Mouse (Mus musculus): ENCODE results near the gene S1pr2. TPM values are rescaled to one million over a fixed set of nuclear protein-coding genes. Genes with fewer than 3 reads are reported as not detected.

S1pr2 gene
- polyA plus RNA-seq, 1 experiment from 2014 or later = 53.0 TPM

GRCm38 (mm10) chr9:20997065-20997464, 20.5 kb upstream of the S1pr2 start:
- no peak overlapping the region for H3K9ac ChIP-seq
- no peak overlapping the region for H3K4me2 ChIP-seq (replicated peaks)
- H3K4me3 ChIP-seq = no peak overlapping the region
- 82% methylated on average over 8 of the region's 8 CpGs for WGBS
- no peaks in the 10 kb centered on the region for H3K9me3 ChIP-seq
- no peaks in the 10 kb centered on the region for H3K4me1 ChIP-seq
- no peak for ATAC-seq (ENCODE audit: insufficient number of reproducible peaks, insufficient read depth, low FRiP score, low TSS enrichment)
- no peaks in the 10 kb centered on the region for H3K27me3 ChIP-seq
- no peak overlapping the region for H3K27ac ChIP-seq
- H3K36me3 ChIP-seq = no peaks in the 10 kb centered on the region

DNA sequence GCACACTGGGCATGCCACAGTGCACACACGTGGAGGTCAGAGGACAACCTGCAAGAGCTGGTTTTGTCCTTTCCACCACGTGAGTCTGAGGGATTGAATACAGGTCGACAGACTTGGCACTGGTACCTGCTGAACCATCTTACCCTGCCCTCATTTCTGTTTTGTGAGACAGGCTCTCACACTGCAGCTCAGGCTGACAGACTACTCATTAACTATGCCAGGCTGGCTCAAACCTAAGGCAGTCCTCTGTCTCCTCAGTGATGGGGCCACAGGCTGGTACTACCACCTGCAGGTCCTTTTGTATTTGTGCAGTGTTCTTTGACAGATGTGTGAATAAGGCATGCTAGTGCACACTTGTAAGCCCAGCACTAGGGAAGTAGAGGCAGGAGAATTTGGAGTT, 18.5 kb upstream of the S1pr2 start:
- ATAC-seq (ENCODE audit: insufficient number of reproducible peaks, insufficient read depth, low FRiP score, low TSS enrichment) = no peak
- no peak overlapping the region for H3K4me3 ChIP-seq
- H3K4me2 ChIP-seq (replicated peaks) = no peak overlapping the region
- H3K27me3 ChIP-seq = no peaks in the 10 kb centered on the region
- peaks cover 5% of the 10 kb centered on the region; the same call in 1 of the 2 replicates for H3K4me1 ChIP-seq
- H3K9ac ChIP-seq = no peak overlapping the region
- no peaks in the 10 kb centered on the region for H3K9me3 ChIP-seq
- 88% methylated on average over 3 of the region's 3 CpGs for WGBS
- no peaks in the 10 kb centered on the region for H3K36me3 ChIP-seq
- H3K27ac ChIP-seq = no peak overlapping the region

GRCm38 (mm10) chr9:20993165-20993898, 16.8 kb upstream of the S1pr2 start:
- Histone ChIP-seq H3K9me3 (no peaks in the 10 kb centered on the region), H3K27me3 (0 out of 2 replicates have a peak, but pooled peaks cover under 1% of the 10 kb centered on the region), H3K27ac (no peak overlapping the region), H3K36me3 (no peaks in the 10 kb centered on the region), H3K4me2 (replicated peaks) (no peak overlapping the region), H3K4me1 (peaks cover 7% of the 10 kb centered on the region; the same call in 1 of the 2 replicates), H3K4me3 (no peak overlapping the region), H3K9ac (no peak overlapping the region)
- ATAC-seq (ENCODE audit: insufficient number of reproducible peaks, insufficient read depth, low FRiP score, low TSS enrichment) = no peak
- 52% methylated on average over 5 of the region's 5 CpGs for WGBS

DNA sequence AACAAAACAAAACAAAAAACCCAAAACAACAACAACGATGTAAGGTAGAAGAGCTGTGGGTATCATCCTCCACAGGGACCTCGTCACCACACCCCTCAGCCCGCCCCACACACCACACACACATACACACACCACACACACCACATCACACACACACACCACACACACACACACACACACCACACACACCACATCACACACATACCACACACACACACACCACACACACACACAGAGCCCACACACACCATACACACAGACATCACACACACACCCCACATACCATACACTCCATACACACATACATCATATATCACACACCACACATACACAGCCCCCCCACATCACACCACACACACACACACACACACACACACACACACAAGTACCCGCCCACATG, 15.0 kb upstream of the S1pr2 start:
- H3K4me3 ChIP-seq = no peak overlapping the region
- no peaks in the 10 kb centered on the region for H3K9me3 ChIP-seq
- H3K27me3 ChIP-seq = 0 out of 2 replicates have a peak, but pooled peaks cover 4% of the 10 kb centered on the region
- no peak overlapping the region for H3K4me2 ChIP-seq (replicated peaks)
- ATAC-seq (ENCODE audit: insufficient number of reproducible peaks, insufficient read depth, low FRiP score, low TSS enrichment) = no peak
- peaks cover 17% of the 10 kb centered on the region; the same call in 1 of the 2 replicates for H3K4me1 ChIP-seq
- 0 out of 2 replicates have a peak overlapping the region, but pooled peaks have one; percentile 11 for H3K27ac ChIP-seq
- peak overlapping the region; percentile 19; the same call in 1 of the 2 replicates for H3K9ac ChIP-seq
- H3K36me3 ChIP-seq = no peaks in the 10 kb centered on the region
- WGBS = 99% methylated on average over 4 of the region's 4 CpGs

DNA sequence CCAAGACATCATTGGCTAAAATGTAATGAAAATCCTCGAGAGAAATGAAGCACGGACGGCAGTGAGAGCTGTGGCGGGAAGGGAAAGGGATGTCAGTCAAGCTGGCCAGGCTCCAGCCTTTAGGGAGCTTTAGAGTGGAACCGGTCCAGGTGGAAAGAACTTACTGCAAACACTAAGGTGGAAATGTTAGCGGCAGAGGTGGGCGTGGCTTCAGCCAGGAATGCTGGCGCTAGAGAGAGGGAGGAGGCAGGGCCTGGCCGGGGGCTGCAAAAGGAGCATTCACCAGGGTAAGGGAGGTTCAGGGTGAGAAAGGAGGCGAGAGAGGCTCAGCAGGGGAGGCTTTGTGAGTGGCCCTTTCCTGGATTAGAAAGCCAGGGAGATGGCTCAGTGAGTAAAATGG, 14.3 kb upstream of the S1pr2 start:
- 0 out of 2 replicates have a peak, but pooled peaks cover 4% of the 10 kb centered on the region for H3K27me3 ChIP-seq
- no peak overlapping the region for H3K9ac ChIP-seq
- peak overlapping the region; percentile 64 for H3K27ac ChIP-seq
- H3K4me1 ChIP-seq = peaks cover 17% of the 10 kb centered on the region; the same call in 1 of the 2 replicates
- H3K4me3 ChIP-seq = no peak overlapping the region
- H3K4me2 ChIP-seq (replicated peaks) = peak overlapping the region; percentile 37
- WGBS = 2% methylated on average over 10 of the region's 10 CpGs
- no peaks in the 10 kb centered on the region for H3K9me3 ChIP-seq
- H3K36me3 ChIP-seq = no peaks in the 10 kb centered on the region
- no peak for ATAC-seq (ENCODE audit: insufficient number of reproducible peaks, insufficient read depth, low FRiP score, low TSS enrichment)

GRCm38 (mm10) chr9:20987953-20988352, 11.4 kb upstream of the S1pr2 start:
- Histone ChIP-seq H3K27me3 (0 out of 2 replicates have a peak, but pooled peaks cover 4% of the 10 kb centered on the region), H3K4me3 (no peak overlapping the region), H3K4me1 (peaks cover 24% of the 10 kb centered on the region), H3K4me2 (replicated peaks) (no peak overlapping the region), H3K27ac (0 out of 2 replicates have a peak overlapping the region, but pooled peaks have one; percentile 63), H3K36me3 (no peaks in the 10 kb centered on the region), H3K9ac (no peak overlapping the region), H3K9me3 (no peaks in the 10 kb centered on the region)
- WGBS = 20% methylated on average over 7 of the region's 7 CpGs
- no peak for ATAC-seq (ENCODE audit: insufficient number of reproducible peaks, insufficient read depth, low FRiP score, low TSS enrichment)

DNA sequence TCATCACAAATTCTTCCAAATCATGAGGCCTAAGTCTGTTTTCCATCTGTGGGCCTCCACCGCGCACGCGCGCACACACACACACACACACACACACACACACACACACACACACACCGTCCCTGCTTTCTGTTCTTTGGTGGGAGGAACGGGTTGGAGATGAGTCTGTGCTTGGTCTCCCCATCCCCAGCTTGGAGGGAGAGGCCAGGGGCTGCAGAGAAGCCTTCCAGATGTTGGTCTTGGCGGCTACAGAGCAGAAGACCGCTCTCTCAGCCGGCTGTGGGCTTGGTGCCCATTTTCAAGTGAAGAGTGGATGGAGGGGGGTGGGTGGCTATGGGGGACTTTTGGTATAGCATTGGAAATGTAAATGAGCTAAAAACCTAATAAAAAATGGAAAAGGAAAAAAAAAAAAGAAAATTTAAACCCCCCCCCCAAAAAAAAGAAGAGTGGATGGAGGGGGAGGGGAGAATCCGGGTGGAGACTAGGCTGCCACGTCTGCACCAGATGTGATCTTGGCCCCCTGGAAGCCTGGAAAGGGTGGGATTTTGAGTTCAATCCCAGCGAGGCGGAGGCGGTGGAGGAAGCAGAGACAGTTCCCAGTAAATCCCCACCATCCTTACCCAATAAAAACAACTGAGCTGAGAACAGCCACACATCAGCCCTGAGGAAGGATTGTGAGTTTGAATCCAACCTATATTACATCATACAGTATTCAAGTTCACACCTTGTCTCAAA, 10.5 kb upstream of the S1pr2 start:
- WGBS = 54% methylated on average over 15 of the region's 15 CpGs
- no peaks in the 10 kb centered on the region for H3K9me3 ChIP-seq
- H3K36me3 ChIP-seq = no peaks in the 10 kb centered on the region
- H3K9ac ChIP-seq = no peak overlapping the region
- H3K4me2 ChIP-seq (replicated peaks) = no peak overlapping the region
- no peak overlapping the region for H3K4me3 ChIP-seq
- H3K4me1 ChIP-seq = peaks cover 25% of the 10 kb centered on the region
- 0 out of 2 replicates have a peak, but pooled peaks cover 4% of the 10 kb centered on the region for H3K27me3 ChIP-seq
- ATAC-seq (ENCODE audit: insufficient number of reproducible peaks, insufficient read depth, low FRiP score, low TSS enrichment) = peak; percentile 66; the same call in 1 of the 2 replicates
- H3K27ac ChIP-seq = peak overlapping the region; percentile 66; the same call in 1 of the 2 replicates

DNA sequence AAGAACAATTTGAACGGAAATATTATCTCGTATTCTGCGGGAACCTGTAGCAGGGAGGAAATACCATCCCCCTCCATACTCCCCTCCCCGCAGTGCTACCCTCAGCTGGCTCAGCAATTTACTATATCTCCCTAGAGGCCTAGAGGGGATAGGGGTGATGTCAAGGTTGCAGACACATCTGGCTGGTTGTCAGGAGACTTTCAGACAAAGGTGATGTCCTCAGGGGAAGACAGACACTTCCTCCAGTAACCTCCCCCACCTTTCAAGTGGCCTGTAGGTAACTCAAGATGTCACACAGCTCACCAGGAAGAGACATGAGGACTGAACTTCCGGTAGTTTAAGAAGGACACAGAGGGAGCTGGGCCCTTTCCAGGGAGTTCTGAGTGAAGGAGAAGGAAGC, 6.6 kb upstream of the S1pr2 start:
- Histone ChIP-seq H3K4me3 (no peak overlapping the region), H3K27me3 (0 out of 2 replicates have a peak, but pooled peaks cover 2% of the 10 kb centered on the region), H3K36me3 (no peaks in the 10 kb centered on the region), H3K4me2 (replicated peaks) (no peak overlapping the region), H3K9ac (no peak overlapping the region), H3K9me3 (no peaks in the 10 kb centered on the region), H3K4me1 (peaks cover 22% of the 10 kb centered on the region), H3K27ac (0 out of 2 replicates have a peak overlapping the region, but pooled peaks have one; percentile 2)
- 29% methylated on average over 5 of the region's 5 CpGs for WGBS
- ATAC-seq (ENCODE audit: insufficient number of reproducible peaks, insufficient read depth, low FRiP score, low TSS enrichment) = no peak

GRCm38 (mm10) chr9:20982171-20982570, 5.6 kb upstream of the S1pr2 start:
- Histone ChIP-seq H3K4me1 (peaks cover 13% of the 10 kb centered on the region), H3K4me3 (no peak overlapping the region), H3K36me3 (no peaks in the 10 kb centered on the region), H3K4me2 (replicated peaks) (no peak overlapping the region), H3K9ac (no peak overlapping the region; the same call in 1 of the 2 replicates), H3K27ac (0 out of 2 replicates have a peak overlapping the region, but pooled peaks have one; percentile 2), H3K27me3 (no peaks in the 10 kb centered on the region), H3K9me3 (no peaks in the 10 kb centered on the region)
- ATAC-seq (ENCODE audit: insufficient number of reproducible peaks, insufficient read depth, low FRiP score, low TSS enrichment) = no peak
- WGBS = 74% methylated on average over 3 of the region's 3 CpGs

GRCm38 (mm10) chr9:20979769-20980168, 3.2 kb upstream of the S1pr2 start:
- no peak for ATAC-seq (ENCODE audit: insufficient number of reproducible peaks, insufficient read depth, low FRiP score, low TSS enrichment)
- Histone ChIP-seq H3K4me2 (replicated peaks) (no peak overlapping the region), H3K27ac (no peak overlapping the region), H3K36me3 (no peaks in the 10 kb centered on the region), H3K9ac (no peak overlapping the region), H3K9me3 (no peaks in the 10 kb centered on the region), H3K4me1 (peaks cover 21% of the 10 kb centered on the region), H3K27me3 (no peaks in the 10 kb centered on the region), H3K4me3 (no peak overlapping the region)
- WGBS = 88% methylated on average over 7 of the region's 7 CpGs

- H3K9me3 ChIP-seq = no peaks in the 10 kb centered on the region
- 57% methylated on average over 5 of the region's 5 CpGs for WGBS
- H3K9ac ChIP-seq = no peak overlapping the region
- no peaks in the 10 kb centered on the region for H3K36me3 ChIP-seq
- H3K27me3 ChIP-seq = no peaks in the 10 kb centered on the region
- ATAC-seq (ENCODE audit: insufficient number of reproducible peaks, insufficient read depth, low FRiP score, low TSS enrichment) = no peak
- no peak overlapping the region for H3K27ac ChIP-seq
- peaks cover 27% of the 10 kb centered on the region for H3K4me1 ChIP-seq
- no peak overlapping the region for H3K4me3 ChIP-seq
- no peak overlapping the region for H3K4me2 ChIP-seq (replicated peaks)
Observed at GRCm38 (mm10) chr9:20979181-20979580, 2.6 kb upstream of the S1pr2 start.

All from embryonic facial prominence, embryonic 12.5 days (tissue).